Mouse (Mus musculus) stomach, postnatal 0 days (tissue): ENCODE results near the gene Hnrnpul1. TPM values are rescaled to one million over a fixed set of nuclear protein-coding genes. Genes with fewer than 3 reads are reported as not detected.
A peak's percentile ranks its signal among the peaks of the same experiment; 100 is the strongest.

Experiments
- ATAC-seq: fragments of 200-750 bp; cut with Nextera tagmentation; 2 replicates; pipeline ENCODE4 v1.8.0; 2017; ENCODE audit not compliant: low FRiP score, low TSS enrichment
- DNase-seq: peaks from one replicate; pipeline ENCODE4 v3.0.0-alpha.2; 2016; ENCODE audit warnings: low spot score
- H3K27ac ChIP-seq: fragments of 300-500 bp; sonication (generic); replicated peaks from 2 replicates; pipeline ENCODE4 v1.5.1; 2014; ENCODE audit warnings: mild to moderate bottlenecking, control low read depth
- H3K27me3 ChIP-seq: fragments of 300-500 bp; sonication (generic); 2 replicates; pipeline ENCODE4 v1.6.1; 2014; ENCODE audit warnings: low read length; ENCODE audit not compliant: control insufficient read depth, insufficient read depth
- H3K36me3 ChIP-seq: fragments of 300-500 bp; sonication (generic); 2 replicates; pipeline ENCODE4 v1.6.1; 2014; ENCODE audit warnings: low read length, mixed read lengths; ENCODE audit not compliant: control insufficient read depth, insufficient read depth
- H3K4me1 ChIP-seq: fragments of 300-500 bp; sonication (generic); replicated peaks from 2 replicates; pipeline ENCODE4 v1.6.1; 2014; ENCODE audit warnings: antibody characterized with exemption; ENCODE audit not compliant: control insufficient read depth, insufficient read depth
- H3K4me2 ChIP-seq: fragments of 300-500 bp; sonication (generic); replicated peaks from 2 replicates; pipeline ENCODE4 v1.6.1; 2014; ENCODE audit warnings: low read depth, mild to moderate bottlenecking, control low read depth, moderate library complexity
- H3K4me3 ChIP-seq: fragments of 300-500 bp; sonication (generic); 2 replicates; pipeline ENCODE4 v1.5.1; 2014; ENCODE audit warnings: low read depth, low read length, control low read depth
- H3K9ac ChIP-seq: fragments of 300-500 bp; sonication (generic); 2 replicates; pipeline ENCODE4 v1.6.1; 2014; ENCODE audit warnings: mild to moderate bottlenecking, low read length, control low read depth, mixed read lengths
- H3K9me3 ChIP-seq: fragments of 300-500 bp; sonication (generic); 2 replicates; pipeline ENCODE4 v1.6.1; 2016; ENCODE audit warnings: low read length; ENCODE audit not compliant: control insufficient read depth
- CTCF ChIP-seq: IDR thresholded peaks from 2 replicates; pipeline ENCODE4 v1.5.1; 2016; ENCODE audit warnings: antibody characterized with exemption, low read depth, mild to moderate bottlenecking, moderate library complexity
- EP300 ChIP-seq: optimal IDR thresholded peaks from 2 replicates; pipeline ENCODE3; 2016; ENCODE audit warnings: antibody characterized with exemption
- WGBS: fragments of 180-500 bp; shearing (Covaris S2); extraction: QIAGEN DNeasy Blood & Tissue Kit; methylation state at CpG from one replicate; pipeline ENCODE4 v1.1.7; 2014; 5-methylcytosine and 5-hydroxymethylcytosine counted together
- polyA plus RNA-seq: library from polyadenylated mRNA; unstranded; fragments of >200 nt; fragmentation: Nextera tagmentation; extraction: Ambion mirVana; gene quantifications from 2 replicates; pipeline ENCODE4 v1.2.1, GENCODE M21; 2015

Hnrnpul1 gene
- polyA plus RNA-seq, 1 experiment from 2014 or later, result 27.5 TPM

DNA sequence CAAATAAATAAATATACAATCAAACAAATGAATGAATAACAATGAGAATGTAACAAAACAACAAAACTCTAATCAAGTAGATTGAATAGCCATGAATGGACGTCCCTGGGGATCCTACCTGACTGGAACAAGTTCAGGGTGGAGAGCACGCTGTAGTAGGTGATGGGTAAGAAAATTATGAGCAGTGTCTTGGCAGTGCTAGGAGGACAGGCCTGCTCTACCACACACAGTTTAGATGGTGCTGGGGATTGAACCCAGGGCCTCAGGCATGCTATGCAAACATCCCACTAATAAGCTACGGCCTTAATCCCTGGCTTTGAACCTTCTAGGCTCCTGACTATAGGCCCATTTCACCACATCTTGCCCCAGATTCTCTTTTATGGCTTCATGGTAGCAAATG is 37.1 kb downstream of the Hnrnpul1 start:
- H3K36me3 ChIP-seq, result peaks cover 29% of the 10 kb centered on the region
- H3K4me1 ChIP-seq, result peaks cover 7% of the 10 kb centered on the region; the same call in 1 of the 2 replicates
- DNase-seq, result no peak
- no peak for ATAC-seq
- WGBS, result 85% methylated on average over 3 of the region's 3 CpGs
- H3K4me3 ChIP-seq, result no peak overlapping the region
- H3K9ac ChIP-seq, result no peak overlapping the region
- H3K4me2 ChIP-seq, result peak overlapping the region; percentile 3; the same call in 1 of the 2 replicates
- H3K9me3 ChIP-seq, result no peaks in the 10 kb centered on the region
- H3K27me3 ChIP-seq, result no peaks in the 10 kb centered on the region
- TF ChIP-seq CTCF, result no peak
- TF ChIP-seq EP300, result no peak
- H3K27ac ChIP-seq, result no peak overlapping the region

DNA sequence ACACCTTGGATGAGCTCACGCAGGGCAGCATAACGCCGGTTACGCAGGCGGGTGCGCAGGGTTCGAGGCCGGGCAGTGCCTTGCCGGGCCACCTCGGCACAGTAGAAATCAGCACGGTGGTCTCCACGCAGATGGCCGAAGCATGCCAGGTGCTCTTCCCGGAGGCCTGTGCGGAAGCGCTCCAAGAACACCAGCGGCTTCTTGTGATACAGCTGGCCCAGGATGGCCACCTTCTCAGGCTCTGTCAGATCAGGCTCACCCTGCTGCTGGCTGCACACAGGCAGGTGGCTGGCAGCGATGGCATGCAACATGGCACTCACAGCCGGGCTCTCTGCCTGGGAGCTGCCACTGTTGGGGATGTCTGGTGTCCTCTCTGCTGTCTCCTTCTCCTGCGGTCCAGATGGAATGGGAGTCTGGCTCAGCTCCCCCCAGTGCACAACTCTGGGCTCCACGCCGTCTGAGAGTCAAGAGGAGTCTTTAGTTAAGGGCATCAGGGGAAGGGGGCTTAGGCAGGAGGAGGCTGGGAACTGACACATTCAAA is 38.8 kb downstream of the Hnrnpul1 start:
- no peak for TF ChIP-seq CTCF
- TF ChIP-seq EP300, result no peak
- Histone ChIP-seq H3K27me3 (no peaks in the 10 kb centered on the region), H3K9ac (no peak overlapping the region), H3K36me3 (peaks cover 23% of the 10 kb centered on the region), H3K4me1 (peaks cover 7% of the 10 kb centered on the region; the same call in 1 of the 2 replicates), H3K27ac (no peak overlapping the region), H3K4me3 (no peak overlapping the region), H3K4me2 (no peak overlapping the region), H3K9me3 (no peaks in the 10 kb centered on the region)
- ATAC-seq (no peak), DNase-seq (no peak)
- WGBS, result 97% methylated on average over 22 of the region's 22 CpGs

DNA sequence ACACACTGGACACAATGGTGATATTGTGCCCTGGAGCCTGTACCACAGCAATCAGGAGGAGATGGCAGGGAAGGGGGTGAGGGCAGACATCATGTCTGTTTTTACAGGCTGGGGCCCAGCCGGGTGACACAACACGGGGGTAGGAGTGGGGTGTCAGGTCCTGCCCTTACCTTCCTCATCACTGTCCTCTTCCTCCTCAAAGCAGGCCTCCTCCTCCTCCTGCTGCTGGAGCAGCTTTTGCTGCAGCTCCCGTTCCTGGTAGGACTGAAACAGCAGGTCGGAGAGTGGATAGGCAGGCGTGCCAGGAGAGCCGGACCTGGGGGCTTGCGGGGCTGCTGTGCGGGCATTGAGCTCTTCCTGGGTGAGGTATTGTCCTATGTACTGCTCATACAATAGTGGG is 40.0 kb downstream of the Hnrnpul1 start:
- TF ChIP-seq CTCF (no peak), EP300 (no peak)
- H3K9me3 ChIP-seq, result no peaks in the 10 kb centered on the region
- peaks cover 23% of the 10 kb centered on the region for H3K36me3 ChIP-seq
- H3K27me3 ChIP-seq, result no peaks in the 10 kb centered on the region
- H3K27ac ChIP-seq, result no peak overlapping the region
- 95% methylated on average over 8 of the region's 8 CpGs for WGBS
- no peak overlapping the region for H3K4me2 ChIP-seq
- DNase-seq, result no peak
- no peak overlapping the region for H3K4me3 ChIP-seq
- H3K4me1 ChIP-seq, result peaks cover 14% of the 10 kb centered on the region
- no peak for ATAC-seq
- no peak overlapping the region for H3K9ac ChIP-seq

GRCm38 (mm10) chr7:25712801-25713200 is 41.8 kb downstream of the Hnrnpul1 start:
- no peak for ATAC-seq
- Histone ChIP-seq H3K27me3 (no peaks in the 10 kb centered on the region), H3K36me3 (peaks cover 23% of the 10 kb centered on the region), H3K4me1 (peaks cover 9% of the 10 kb centered on the region), H3K9ac (no peak overlapping the region), H3K4me2 (no peak overlapping the region), H3K4me3 (no peak overlapping the region), H3K9me3 (no peaks in the 10 kb centered on the region), H3K27ac (no peak overlapping the region)
- 93% methylated on average over 9 of the region's 9 CpGs for WGBS
- TF ChIP-seq CTCF, result no peak
- no peak for TF ChIP-seq EP300
- DNase-seq, result no peak

DNA sequence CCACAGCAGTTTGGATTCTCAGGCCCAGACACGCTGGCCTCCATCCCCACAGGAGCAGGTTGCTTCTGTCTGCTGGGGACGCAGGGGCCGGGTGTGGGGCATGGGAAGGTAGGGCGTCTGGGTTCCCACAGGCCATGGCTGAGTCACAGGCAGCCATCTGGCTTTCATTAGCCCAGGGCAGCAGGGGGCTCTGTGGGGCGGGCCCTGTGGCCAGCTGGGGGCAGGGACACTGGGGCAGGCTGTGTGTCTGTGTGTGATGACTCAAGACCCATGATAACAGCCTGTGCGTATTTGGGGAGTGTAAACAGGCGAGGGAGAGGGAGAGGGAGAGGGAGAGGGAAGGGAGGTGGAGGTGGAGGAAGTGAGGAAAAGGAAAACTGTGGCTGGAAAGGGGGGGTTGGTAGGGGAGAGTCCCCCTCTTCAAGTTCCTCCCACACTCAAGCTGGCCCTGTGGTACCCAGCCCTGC is 42.8 kb downstream of the Hnrnpul1 start:
- Histone ChIP-seq H3K4me3 (no peak overlapping the region), H3K36me3 (peaks cover 23% of the 10 kb centered on the region), H3K4me2 (no peak overlapping the region), H3K27ac (0 out of 2 replicates have a peak overlapping the region, but pooled peaks have one; percentile 24), H3K4me1 (peaks cover 6% of the 10 kb centered on the region; the same call in 1 of the 2 replicates), H3K27me3 (no peaks in the 10 kb centered on the region), H3K9ac (no peak overlapping the region; the same call in 1 of the 2 replicates), H3K9me3 (no peaks in the 10 kb centered on the region)
- WGBS, result 25% methylated on average over 7 of the region's 7 CpGs
- peak; percentile 67 for ATAC-seq
- peak; percentile 67 for DNase-seq
- TF ChIP-seq CTCF (no peak), EP300 (no peak)

GRCm38 (mm10) chr7:25711165-25711564 is 43.4 kb downstream of the Hnrnpul1 start:
- H3K9ac ChIP-seq, result no peak overlapping the region; the same call in 1 of the 2 replicates
- no peak for DNase-seq
- no peak for ATAC-seq
- peaks cover 6% of the 10 kb centered on the region for H3K4me1 ChIP-seq
- no peaks in the 10 kb centered on the region for H3K9me3 ChIP-seq
- WGBS, result 65% methylated on average over 5 of the region's 5 CpGs
- H3K27ac ChIP-seq, result no peak overlapping the region
- TF ChIP-seq CTCF (no peak), EP300 (no peak)
- peaks cover 23% of the 10 kb centered on the region for H3K36me3 ChIP-seq
- no peaks in the 10 kb centered on the region for H3K27me3 ChIP-seq
- no peak overlapping the region for H3K4me3 ChIP-seq
- no peak overlapping the region for H3K4me2 ChIP-seq
